8 mouse cellular contexts compared by ENCODE assay signal in genomic region chr6:127109402-127109930, GRCm38 (mm10). TPM values are rescaled to one million over a fixed set of nuclear protein-coding genes. Genes with fewer than 3 reads are reported as not detected.
A peak's percentile ranks its signal among the peaks of the same experiment; 100 is the strongest.
DNase-seq lines count a peak whose midpoint lies in the region; ATAC-seq lines count a peak whose summit lies in the region.

Gene Tigar, minus strand, starts transcription at chr6:127109557.

- peak; percentile 99 for ATAC-seq in CD4-positive, CD25-positive, alpha-beta regulatory T cell, adult 4 months
- peak; percentile 99 for ATAC-seq in heart, embryonic 14.5 days (ENCODE audit: insufficient number of reproducible peaks, insufficient read depth, low FRiP score, low read depth)
- peak; percentile 96 for ATAC-seq in liver, embryonic 13.5 days (ENCODE audit: low read depth)
- ATAC-seq in stomach, embryonic 16.5 days (ENCODE audit: insufficient read depth, low FRiP score): peak; percentile 98

- peak within 1 kb of the TSS; percentile 95 for H3K4me2 ChIP-seq in heart, embryonic 14.5 days (ENCODE audit: low read length)
- H3K4me2 ChIP-seq in liver, embryonic 13.5 days: peak within 1 kb of the TSS; percentile 68
- H3K4me2 ChIP-seq in stomach, embryonic 16.5 days (ENCODE audit: low read depth, low read length): peak within 1 kb of the TSS; percentile 89

- H3K9me3 ChIP-seq in heart, embryonic 14.5 days (ENCODE audit: control insufficient read depth, low read length): no peaks in the 10 kb centered on the region
- no peaks in the 10 kb centered on the region for H3K9me3 ChIP-seq in liver, embryonic 13.5 days (replicated peaks)
- H3K9me3 ChIP-seq in stomach, embryonic 16.5 days (replicated peaks; ENCODE audit: control insufficient read depth, low read length): no peaks in the 10 kb centered on the region

- no peaks in the 10 kb centered on the region for H3K27me3 ChIP-seq in heart, embryonic 14.5 days (ENCODE audit: control insufficient read depth, insufficient read depth, low read length)
- peaks cover 41% of the 10 kb centered on the region for H3K27me3 ChIP-seq in liver, embryonic 13.5 days
- H3K27me3 ChIP-seq in stomach, embryonic 16.5 days (ENCODE audit: control insufficient read depth, insufficient read depth, low read length): no peaks in the 10 kb centered on the region

- under 1% methylated on average over 37 of the region's 37 CpGs for WGBS in heart, embryonic 14.5 days
- under 1% methylated on average over 37 of the region's 37 CpGs for WGBS in liver, embryonic 13.5 days (ENCODE audit: insufficient replicate concordance)
- WGBS in stomach, embryonic 16.5 days: under 1% methylated on average over 37 of the region's 37 CpGs

- H3K9ac ChIP-seq in heart, embryonic 14.5 days (ENCODE audit: low read length): peak within 1 kb of the TSS; percentile 79
- peak within 1 kb of the TSS; percentile 43; the same call in 1 of the 2 replicates for H3K9ac ChIP-seq in liver, embryonic 13.5 days
- peak within 1 kb of the TSS; percentile 73 for H3K9ac ChIP-seq in stomach, embryonic 16.5 days (ENCODE audit: low read length)

- DNase-seq in c-Kit-negative CD71-positive TER-119-positive erythroid progenitor cells, embryonic 14.5 days (ENCODE audit: low read depth, low spot score): peak; percentile 5
- DNase-seq in fibroblast of lung, adult 2 months (ENCODE audit: low read depth): peak; percentile 71
- peak; percentile 94 for DNase-seq in kidney, postnatal 14 days
- peak; percentile 74 for DNase-seq in liver, embryonic 13.5 days
- peak; percentile 89 for DNase-seq in neural tube, embryonic 10.5 days (ENCODE audit: extremely low spot score, low spot score)

- H3K27ac ChIP-seq in heart, embryonic 14.5 days (replicated peaks in 1 of 2; ENCODE audit: control insufficient read depth in 1 of 2, insufficient read depth in 1 of 2, low read depth in 2 of 2, low read length in 2 of 2): peak within 1 kb of the TSS in 1 of 2 experiments; percentile 53; a peak in 1 of 4 replicates
- H3K27ac ChIP-seq in liver, embryonic 13.5 days: no peak within 1 kb of the TSS
- peak within 1 kb of the TSS; percentile 56; the same call in 1 of the 2 replicates for H3K27ac ChIP-seq in stomach, embryonic 16.5 days (ENCODE audit: low read length)

- no peaks in the 10 kb centered on the region for H3K36me3 ChIP-seq in heart, embryonic 14.5 days (ENCODE audit: control insufficient read depth, insufficient read depth, low read length)
- H3K36me3 ChIP-seq in liver, embryonic 13.5 days: no peaks in the 10 kb centered on the region
- no peaks in the 10 kb centered on the region for H3K36me3 ChIP-seq in stomach, embryonic 16.5 days (ENCODE audit: control insufficient read depth, insufficient read depth, low read length)

- H3K4me3 ChIP-seq in heart, embryonic 14.5 days (ENCODE audit: control insufficient read depth in 1 of 2, insufficient read depth in 1 of 2, low read depth in 1 of 2, low read length in 2 of 2): peak within 1 kb of the TSS; percentile 58 to 71
- peak within 1 kb of the TSS; percentile 58 for H3K4me3 ChIP-seq in liver, embryonic 13.5 days (replicated peaks)
- peak within 1 kb of the TSS; percentile 66 for H3K4me3 ChIP-seq in stomach, embryonic 16.5 days (replicated peaks; ENCODE audit: low read length)

- H3K4me1 ChIP-seq in heart, embryonic 14.5 days (ENCODE audit: control insufficient read depth in 2 of 2, insufficient read depth in 2 of 2, low read length in 2 of 2): peaks cover 7 to 19% of the 10 kb centered on the region in 2 experiments
- H3K4me1 ChIP-seq in liver, embryonic 13.5 days (replicated peaks): peaks cover 10% of the 10 kb centered on the region
- H3K4me1 ChIP-seq in stomach, embryonic 16.5 days (ENCODE audit: control insufficient read depth, insufficient read depth, low read length): peaks cover 11% of the 10 kb centered on the region; the same call in 1 of the 2 replicates

RNA-seq across cellular contexts. Expression of gene Tigar, which starts in this region (rescaled TPM):
- polyA plus RNA-seq in CD4-positive, CD25-positive, alpha-beta regulatory T cell, adult 4 months (2017; shearing (Covaris generic)): 10 to 100 TPM in 1 of 2 experiments, 1 to 10 TPM in 1; 7.6 to 10.6 TPM
- 6.8 and 7.4 TPM in 2 replicates for polyA plus RNA-seq in heart, embryonic 14.5 days (2014; fragmentation: Nextera tagmentation; extraction: Ambion mirVana)
- polyA plus RNA-seq in liver, embryonic 13.5 days (2015; fragmentation: Nextera tagmentation; extraction: Ambion mirVana): 1.0 and 1.4 TPM in 2 replicates
- polyA plus RNA-seq in stomach, embryonic 16.5 days (2015; fragmentation: Nextera tagmentation; extraction: Ambion mirVana): 4.6 and 5.0 TPM in 2 replicates

Comparison
In these comparisons a context has a peak if more than half of its experiments do, and no peak if none do; other contexts are left out.
1. DNase-seq: peak in every context shown above with its lines; median percentile 94 in kidney, postnatal 14 days; 89 in neural tube, embryonic 10.5 days; 74 in liver, embryonic 13.5 days; 71 in fibroblast of lung, adult 2 months; 5 in c-Kit-negative CD71-positive TER-119-positive erythroid progenitor cells, embryonic 14.5 days.